Mouse (Mus musculus) kidney, embryonic 16.5 days (tissue): ENCODE measurements around the gene Elavl4. TPM values are rescaled to one million over a fixed set of nuclear protein-coding genes. Genes with fewer than 3 reads are reported as not detected.

ENCODE experiments used
- ATAC-seq: fragments of 200-750 bp; cut with Nextera tagmentation; 2 replicates; pipeline ENCODE4 v1.8.0; 2017; ENCODE audit warnings: moderate TSS enrichment; ENCODE audit not compliant: low FRiP score, low TSS enrichment
- H3K27ac ChIP-seq: fragments of 300-500 bp; sonication (generic); 2 replicates; pipeline ENCODE4 v1.5.1; 2014; ENCODE audit warnings: low read length
- H3K27me3 ChIP-seq: fragments of 300-500 bp; sonication (generic); 2 replicates; pipeline ENCODE4 v1.6.1; 2014; ENCODE audit warnings: low read length, control low read depth, mixed read lengths; ENCODE audit not compliant: insufficient read depth
- H3K36me3 ChIP-seq: fragments of 300-500 bp; sonication (generic); 2 replicates; pipeline ENCODE4 v1.6.1; 2014; ENCODE audit warnings: low read length, control low read depth, mixed read lengths; ENCODE audit not compliant: insufficient read depth
- H3K4me1 ChIP-seq: fragments of 300-500 bp; sonication (generic); 2 replicates; pipeline ENCODE4 v1.6.1; 2014; ENCODE audit warnings: low read length, control low read depth, mixed read lengths; ENCODE audit not compliant: insufficient read depth
- H3K4me2 ChIP-seq: fragments of 300-500 bp; sonication (generic); replicated peaks from 2 replicates; pipeline ENCODE4 v1.6.1; 2014; ENCODE audit warnings: low read depth, low read length
- H3K4me3 ChIP-seq: fragments of 300-500 bp; sonication (generic); 2 replicates; pipeline ENCODE4 v1.5.1; 2014; ENCODE audit warnings: mild to moderate bottlenecking, low read length
- H3K9ac ChIP-seq: fragments of 300-500 bp; sonication (generic); replicated peaks from 2 replicates; pipeline ENCODE4 v1.6.1; 2014; ENCODE audit warnings: low read length
- H3K9me3 ChIP-seq: fragments of 300-500 bp; sonication (generic); 2 replicates; pipeline ENCODE4 v1.6.1; 2016; ENCODE audit warnings: low read length, control low read depth
- WGBS: fragments of 180-500 bp; shearing (Covaris S2); extraction: QIAGEN DNeasy Blood & Tissue Kit; methylation state at CpG from one replicate; pipeline ENCODE4 v1.1.7; 2014; 5-methylcytosine and 5-hydroxymethylcytosine counted together
- polyA plus RNA-seq: library from polyadenylated mRNA; unstranded; fragments of >200 nt; fragmentation: Nextera tagmentation; extraction: Ambion mirVana; gene quantifications from 2 replicates; pipeline ENCODE4 v1.2.1, GENCODE M21; 2015

The Elavl4 gene
- polyA plus RNA-seq, 1 experiment from 2014 or later, result 10.9 TPM

DNA sequence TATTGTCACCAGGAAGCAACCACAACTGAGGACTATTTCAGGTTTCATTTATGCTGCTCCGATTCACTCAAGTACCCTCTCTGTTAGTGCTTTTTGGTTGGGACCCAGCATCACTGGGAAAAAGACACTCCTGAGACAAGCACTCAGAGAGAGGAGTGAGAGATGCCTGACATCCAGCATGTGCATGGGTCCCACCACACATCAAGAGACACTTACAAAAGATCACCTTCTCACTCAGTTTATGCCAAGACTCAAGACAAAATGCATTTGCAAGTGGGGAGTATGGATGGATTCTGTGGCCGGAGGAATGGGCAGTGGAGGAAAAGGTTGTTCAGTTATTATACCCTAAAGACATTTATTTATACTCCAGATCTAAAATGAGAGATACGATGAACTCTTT, 67.3 kb downstream of the Elavl4 start:
- H3K9me3 ChIP-seq, result no peaks in the 10 kb centered on the region
- peak overlapping the region; percentile 11; the same call in 1 of the 2 replicates for H3K4me3 ChIP-seq
- 76% methylated on average over 3 of the region's 3 CpGs for WGBS
- no peak overlapping the region; the same call in 1 of the 2 replicates for H3K4me2 ChIP-seq
- peaks cover 14% of the 10 kb centered on the region for H3K4me1 ChIP-seq
- H3K9ac ChIP-seq, result no peak overlapping the region
- no peak overlapping the region for H3K27ac ChIP-seq
- no peaks in the 10 kb centered on the region for H3K27me3 ChIP-seq
- no peaks in the 10 kb centered on the region for H3K36me3 ChIP-seq
- no peak for ATAC-seq

DNA sequence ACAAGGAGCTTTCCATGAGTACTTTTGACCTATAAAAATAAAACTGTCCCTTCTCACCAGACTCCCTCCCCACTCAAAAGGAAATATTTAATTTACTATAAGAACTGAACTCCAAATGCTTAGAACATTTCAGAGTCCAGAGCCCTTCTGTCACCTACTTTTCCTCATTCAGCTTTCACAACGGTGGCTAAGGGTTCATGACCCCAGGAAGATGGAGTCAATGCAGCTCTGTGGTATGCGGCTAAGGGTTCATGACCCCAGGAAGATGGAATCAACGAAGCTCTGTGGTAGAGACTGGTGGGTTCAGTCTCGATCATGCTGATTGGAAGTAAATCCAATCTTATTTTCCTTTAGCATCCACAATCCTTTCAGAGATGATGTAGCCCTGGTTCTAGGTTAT, 81.7 kb downstream of the Elavl4 start:
- no peak overlapping the region for H3K27ac ChIP-seq
- H3K4me1 ChIP-seq, result no peaks in the 10 kb centered on the region
- 27% methylated on average over 4 of the region's 4 CpGs for WGBS
- H3K9ac ChIP-seq, result no peak overlapping the region
- H3K9me3 ChIP-seq, result no peaks in the 10 kb centered on the region
- H3K4me3 ChIP-seq, result no peak overlapping the region
- no peak for ATAC-seq
- no peaks in the 10 kb centered on the region for H3K27me3 ChIP-seq
- no peaks in the 10 kb centered on the region for H3K36me3 ChIP-seq
- no peak overlapping the region for H3K4me2 ChIP-seq

DNA sequence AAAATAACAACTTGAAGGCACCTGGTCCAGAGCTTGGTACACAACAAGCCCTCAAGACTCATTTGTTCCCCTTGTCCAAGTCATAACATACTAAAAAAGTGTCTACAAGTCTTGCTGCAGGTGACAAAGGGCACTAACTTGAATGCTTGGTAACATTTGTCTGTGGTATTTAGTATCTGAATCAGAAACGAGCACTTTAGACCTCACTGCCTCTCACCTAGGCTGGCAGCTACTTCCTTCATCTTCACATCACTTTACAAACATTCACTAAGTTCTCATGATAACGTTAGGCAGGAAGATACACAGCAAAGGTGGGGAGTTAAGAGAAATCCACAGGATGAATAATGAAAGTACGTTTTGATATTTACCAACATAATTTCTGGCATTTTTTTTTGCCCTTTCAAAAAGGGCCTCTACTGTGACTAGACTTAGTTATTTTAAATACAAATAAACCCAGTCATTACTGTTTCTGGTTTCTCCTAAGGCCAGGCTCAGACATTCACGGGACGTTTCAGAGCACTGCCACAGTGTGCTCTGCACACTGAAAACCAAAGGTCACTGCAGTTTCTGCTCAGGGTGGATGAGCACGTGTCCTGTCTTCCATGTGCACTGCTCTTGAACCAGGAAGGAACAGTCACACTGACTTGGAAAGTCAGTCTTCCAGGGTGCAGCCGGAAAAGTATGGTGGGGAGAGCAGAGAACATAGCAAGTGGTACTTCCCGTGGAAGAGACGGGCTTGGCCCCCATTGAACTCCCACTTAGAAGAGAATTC, 84.7 kb downstream of the Elavl4 start:
- Histone ChIP-seq H3K9me3 (no peaks in the 10 kb centered on the region), H3K4me2 (no peak overlapping the region), H3K4me1 (no peaks in the 10 kb centered on the region), H3K27ac (no peak overlapping the region), H3K4me3 (no peak overlapping the region), H3K9ac (no peak overlapping the region), H3K27me3 (no peaks in the 10 kb centered on the region), H3K36me3 (no peaks in the 10 kb centered on the region)
- WGBS, result 66% methylated on average over 9 of the region's 9 CpGs
- ATAC-seq, result no peak

DNA sequence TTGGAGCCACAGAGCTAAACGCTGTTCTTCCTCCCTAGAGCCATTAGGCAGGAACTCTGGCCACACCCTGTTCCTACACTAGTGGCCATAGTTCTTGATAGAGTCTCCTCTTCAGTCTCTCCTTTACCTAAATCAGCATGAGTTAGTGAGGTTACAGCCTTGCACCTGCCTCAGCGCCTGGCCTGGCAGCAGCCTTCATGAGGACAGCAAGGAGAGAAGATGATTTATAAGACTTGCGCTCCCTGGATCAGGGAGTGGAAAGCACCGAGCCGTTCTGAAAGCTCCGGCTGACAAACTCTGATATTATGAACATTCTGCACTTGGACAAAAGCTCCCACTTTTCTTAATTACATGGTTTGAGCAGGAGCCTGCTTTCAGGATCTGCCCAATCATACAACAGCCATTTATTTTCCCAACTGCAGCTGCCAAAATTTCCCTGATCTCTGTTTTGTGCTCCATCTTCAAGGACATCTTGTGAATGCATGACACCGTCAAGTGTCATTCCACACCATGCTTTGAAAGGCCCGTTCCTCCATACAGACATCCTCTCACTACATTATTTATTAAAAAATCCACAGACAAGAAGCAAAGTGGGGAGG, 87.3 kb downstream of the Elavl4 start:
- WGBS, result 38% methylated on average over 8 of the region's 8 CpGs
- 0 out of 2 replicates have a peak, but pooled peaks have one; percentile 54 for ATAC-seq
- Histone ChIP-seq H3K9ac (no peak overlapping the region), H3K4me1 (no peaks in the 10 kb centered on the region), H3K9me3 (no peaks in the 10 kb centered on the region), H3K36me3 (no peaks in the 10 kb centered on the region), H3K4me3 (no peak overlapping the region), H3K27me3 (no peaks in the 10 kb centered on the region), H3K27ac (no peak overlapping the region), H3K4me2 (no peak overlapping the region)

DNA sequence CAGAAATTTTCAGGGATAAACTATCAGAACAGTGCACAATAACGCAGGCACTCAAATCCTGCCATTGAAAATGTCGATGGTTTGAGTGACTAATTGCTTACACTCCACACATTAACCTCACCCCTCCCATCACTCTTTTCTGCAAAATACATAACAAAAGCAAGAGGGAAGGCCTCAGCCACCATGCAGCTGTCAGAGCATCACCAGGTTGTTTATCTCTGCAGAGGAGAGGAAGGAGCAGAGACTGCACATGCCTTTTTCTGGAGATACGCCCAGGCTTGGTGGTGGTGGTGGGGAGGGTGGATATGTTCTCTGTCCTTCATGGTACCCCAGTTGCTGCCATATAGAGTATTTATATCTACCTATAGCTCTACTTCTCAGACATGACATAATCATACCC, 94.3 kb downstream of the Elavl4 start:
- H3K4me2 ChIP-seq, result no peak overlapping the region
- ATAC-seq, result no peak
- no peak overlapping the region for H3K27ac ChIP-seq
- H3K4me3 ChIP-seq, result no peak overlapping the region
- H3K9me3 ChIP-seq, result no peaks in the 10 kb centered on the region
- H3K27me3 ChIP-seq, result no peaks in the 10 kb centered on the region
- no peak overlapping the region for H3K9ac ChIP-seq
- 55% methylated on average over 3 of the region's 3 CpGs for WGBS
- no peaks in the 10 kb centered on the region for H3K36me3 ChIP-seq
- H3K4me1 ChIP-seq, result no peaks in the 10 kb centered on the region

DNA sequence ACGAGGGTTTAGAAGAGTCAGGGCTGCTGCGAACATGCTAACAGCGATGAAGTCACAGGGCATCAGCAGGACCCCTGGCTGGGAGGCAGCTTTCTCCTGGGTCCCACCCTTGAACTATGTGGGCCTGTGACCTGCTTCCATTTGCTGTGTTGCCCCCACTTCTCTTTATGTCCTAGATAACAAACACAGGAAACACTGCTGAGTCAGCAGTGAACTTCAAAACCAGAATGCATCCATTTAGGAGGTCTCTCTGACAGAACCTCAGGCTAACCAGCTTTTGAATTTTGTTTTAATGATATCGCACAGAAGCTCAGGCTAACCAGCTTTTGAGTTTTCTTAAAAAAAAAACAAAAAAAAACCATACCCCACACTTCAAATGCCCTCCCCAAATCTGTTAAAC, 96.1 kb downstream of the Elavl4 start:
- H3K4me1 ChIP-seq, result no peaks in the 10 kb centered on the region
- no peaks in the 10 kb centered on the region for H3K36me3 ChIP-seq
- WGBS, result 75% methylated on average over 4 of the region's 4 CpGs
- H3K9me3 ChIP-seq, result no peaks in the 10 kb centered on the region
- no peaks in the 10 kb centered on the region for H3K27me3 ChIP-seq
- no peak for ATAC-seq
- no peak overlapping the region for H3K27ac ChIP-seq
- no peak overlapping the region for H3K4me2 ChIP-seq
- no peak overlapping the region for H3K9ac ChIP-seq
- H3K4me3 ChIP-seq, result no peak overlapping the region

DNA sequence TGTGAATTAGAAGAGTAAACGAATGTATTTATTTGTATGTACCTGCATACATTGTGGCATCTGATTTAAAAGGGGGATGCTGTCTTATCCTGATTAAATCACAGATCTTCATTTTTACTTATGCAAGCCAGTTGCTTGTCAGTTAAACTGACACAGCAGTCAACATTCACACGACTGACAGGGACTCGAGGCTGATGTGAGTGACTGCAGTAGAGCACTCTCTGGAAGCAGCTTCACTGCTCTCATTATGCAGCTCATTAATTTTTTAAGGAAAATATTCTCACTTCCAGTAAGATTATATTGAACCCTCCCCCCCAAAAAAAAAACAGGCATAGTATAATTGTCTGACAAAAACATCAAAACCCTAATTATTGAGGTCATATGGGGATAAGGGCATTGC, 101.7 kb downstream of the Elavl4 start:
- 49% methylated on average over 3 of the region's 3 CpGs for WGBS
- ATAC-seq, result no peak
- H3K9me3 ChIP-seq, result no peaks in the 10 kb centered on the region
- H3K27me3 ChIP-seq, result no peaks in the 10 kb centered on the region
- no peak overlapping the region for H3K9ac ChIP-seq
- no peaks in the 10 kb centered on the region for H3K36me3 ChIP-seq
- no peaks in the 10 kb centered on the region for H3K4me1 ChIP-seq
- H3K4me2 ChIP-seq, result no peak overlapping the region
- no peak overlapping the region for H3K4me3 ChIP-seq
- H3K27ac ChIP-seq, result no peak overlapping the region

DNA sequence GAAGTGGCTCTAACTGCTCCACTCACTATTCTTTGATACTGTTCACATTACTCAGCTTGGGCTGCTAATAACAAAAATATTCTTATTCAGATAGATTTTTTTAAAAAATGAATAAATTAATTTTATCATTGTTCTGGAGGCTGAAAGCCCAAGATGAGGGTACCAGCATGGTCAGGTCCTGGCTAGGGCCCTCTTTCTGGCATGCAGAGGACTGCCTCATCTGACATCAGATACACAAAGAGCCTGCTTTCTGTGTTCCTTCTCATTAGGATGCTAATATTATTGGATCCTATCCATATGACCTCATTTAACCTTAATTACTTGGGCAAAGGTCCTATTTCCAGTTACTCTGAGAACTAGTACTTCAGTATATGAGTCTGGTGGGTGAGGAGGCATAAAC, 108.8 kb downstream of the Elavl4 start:
- Histone ChIP-seq H3K9me3 (no peaks in the 10 kb centered on the region), H3K9ac (no peak overlapping the region), H3K36me3 (no peaks in the 10 kb centered on the region), H3K27me3 (no peaks in the 10 kb centered on the region), H3K27ac (no peak overlapping the region), H3K4me1 (no peaks in the 10 kb centered on the region), H3K4me2 (no peak overlapping the region), H3K4me3 (no peak overlapping the region)
- ATAC-seq, result no peak

DNA sequence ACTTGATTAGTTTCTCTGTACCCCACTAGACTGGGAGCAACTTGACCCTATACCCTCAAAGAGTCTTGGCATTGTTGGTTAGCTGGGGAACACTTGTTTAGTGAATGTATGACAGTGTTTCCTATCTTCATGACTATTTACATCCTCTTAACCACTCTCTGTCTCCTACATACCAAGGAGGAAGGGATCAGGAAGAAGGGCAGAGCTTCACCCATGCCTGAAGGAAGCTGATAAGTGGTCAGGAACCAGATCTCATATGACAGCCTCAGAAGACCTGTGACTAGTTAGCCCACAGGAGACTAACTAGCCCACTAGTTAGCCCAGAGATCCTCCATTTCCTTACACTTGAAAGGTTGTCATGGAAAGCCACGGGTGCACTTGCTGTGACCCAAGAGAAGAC, 117.2 kb downstream of the Elavl4 start:
- Histone ChIP-seq H3K9me3 (no peaks in the 10 kb centered on the region), H3K27ac (no peak overlapping the region), H3K36me3 (no peaks in the 10 kb centered on the region), H3K9ac (no peak overlapping the region), H3K4me3 (no peak overlapping the region), H3K27me3 (no peaks in the 10 kb centered on the region), H3K4me1 (no peaks in the 10 kb centered on the region), H3K4me2 (no peak overlapping the region)
- ATAC-seq, result no peak
- 95% methylated on average over 1 of the region's 1 CpGs for WGBS

DNA sequence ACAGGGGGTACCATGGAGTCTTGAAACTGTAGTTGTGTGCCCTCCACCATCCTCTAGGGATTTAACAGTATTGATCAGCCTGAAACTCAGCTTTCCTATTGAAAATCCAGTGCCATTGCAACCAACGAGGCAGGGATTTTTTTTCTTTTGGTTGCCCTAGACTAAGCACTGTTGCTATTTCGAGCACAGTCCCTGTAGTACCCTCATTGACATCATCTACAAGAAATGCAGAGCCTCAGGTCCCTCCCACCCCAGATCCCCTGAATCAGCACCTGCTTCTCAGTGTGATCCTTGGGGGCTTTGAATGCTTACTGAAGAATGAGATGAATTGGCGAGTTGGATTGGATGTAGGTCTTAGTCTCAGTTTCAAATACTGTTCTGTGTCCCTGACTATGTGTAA, 119.4 kb downstream of the Elavl4 start:
- Histone ChIP-seq H3K4me2 (no peak overlapping the region), H3K27ac (no peak overlapping the region), H3K9ac (no peak overlapping the region), H3K4me1 (no peaks in the 10 kb centered on the region), H3K27me3 (no peaks in the 10 kb centered on the region), H3K9me3 (no peaks in the 10 kb centered on the region), H3K4me3 (no peak overlapping the region), H3K36me3 (no peaks in the 10 kb centered on the region)
- ATAC-seq, result no peak
- 89% methylated on average over 3 of the region's 3 CpGs for WGBS
